Mouse (Mus musculus): ENCODE results near the gene Rbm47.

Rbm47 gene

GRCm38 (mm10) chr5:66062046-66062929 is 110.6 kb downstream of the Rbm47 start:
- DNase-seq: no peak

- no peak for DNase-seq
Observed at GRCm38 (mm10) chr5:66061667-66062045, 111.3 kb downstream of the Rbm47 start.

GRCm38 (mm10) chr5:66058844-66059243 is 114.1 kb downstream of the Rbm47 start:
- DNase-seq: no peak

- no peak for DNase-seq
Observed at GRCm38 (mm10) chr5:66056680-66057079, 116.2 kb downstream of the Rbm47 start.

- no peak for DNase-seq
Observed at GRCm38 (mm10) chr5:66054394-66054793, 118.5 kb downstream of the Rbm47 start.

- no peak for DNase-seq
Observed at GRCm38 (mm10) chr5:66052777-66053548, 120.0 kb downstream of the Rbm47 start.

GRCm38 (mm10) chr5:66050841-66051240 is 122.1 kb downstream of the Rbm47 start:
- DNase-seq: no peak

- no peak for DNase-seq
Observed at GRCm38 (mm10) chr5:66046356-66046755, 126.6 kb downstream of the Rbm47 start.

- no peak for DNase-seq
Observed at GRCm38 (mm10) chr5:66043897-66044296, 129.0 kb downstream of the Rbm47 start.

- DNase-seq: no peak
Observed at GRCm38 (mm10) chr5:66042651-66043340, 130.1 kb downstream of the Rbm47 start.

- no peak for DNase-seq
Observed at GRCm38 (mm10) chr5:66040744-66041279, 132.1 kb downstream of the Rbm47 start.

- DNase-seq: no peak
Observed at GRCm38 (mm10) chr5:66039813-66040212, 133.1 kb downstream of the Rbm47 start.

- no peak for DNase-seq
Observed at GRCm38 (mm10) chr5:66037066-66037465, 135.9 kb downstream of the Rbm47 start.

GRCm38 (mm10) chr5:66036440-66037054 is 136.4 kb downstream of the Rbm47 start:
- DNase-seq: no peak

- no peak for DNase-seq
Observed at GRCm38 (mm10) chr5:66034375-66035195, 138.3 kb downstream of the Rbm47 start.

GRCm38 (mm10) chr5:66032826-66033225 is 140.1 kb downstream of the Rbm47 start:
- no peak for DNase-seq

- no peak for DNase-seq
Observed at GRCm38 (mm10) chr5:66031699-66032098, 141.2 kb downstream of the Rbm47 start.

GRCm38 (mm10) chr5:66028232-66028631 is 144.7 kb downstream of the Rbm47 start:
- DNase-seq: no peak

- DNase-seq: no peak
Observed at GRCm38 (mm10) chr5:66027206-66027605, 145.7 kb downstream of the Rbm47 start.

GRCm38 (mm10) chr5:66026796-66027195 is 146.1 kb downstream of the Rbm47 start:
- DNase-seq: no peak

GRCm38 (mm10) chr5:66015449-66015961 is 157.4 kb downstream of the Rbm47 start:
- no peak for DNase-seq
